Mouse (Mus musculus) small intestine, adult 2 months (tissue): ENCODE data around the gene Vmn2r114. TPM values are rescaled to one million over a fixed set of nuclear protein-coding genes. Genes with fewer than 3 reads are reported as not detected.
"Not testable (repeated sequence)": the region's sequence is repeated elsewhere in the genome, so short reads cannot be mapped to it uniquely, and the experiment has no call there.

ENCODE experiments used
- H3K27ac ChIP-seq: fragments of 200-500 bp; 2 replicates; pipeline ENCODE4 v1.5.1; 2012; ENCODE audit warnings: low read depth, low read length, control low read depth, inconsistent platforms; ENCODE audit not compliant: insufficient read depth
- H3K27me3 ChIP-seq: fragments of 200-500 bp; 2 replicates; pipeline ENCODE4 v1.6.1; 2012; ENCODE audit warnings: mild to moderate bottlenecking, moderate library complexity, low read length, inconsistent platforms; ENCODE audit not compliant: control insufficient read depth, insufficient read depth
- H3K36me3 ChIP-seq: fragments of 200-500 bp; 2 replicates; pipeline ENCODE4 v1.6.1; 2012; ENCODE audit warnings: mild to moderate bottlenecking, low read length, control low read depth, inconsistent platforms; ENCODE audit not compliant: control insufficient read depth, insufficient read depth
- H3K4me1 ChIP-seq: fragments of 200-500 bp; 2 replicates; pipeline ENCODE4 v1.6.1; 2012; ENCODE audit warnings: low read length, inconsistent platforms, mixed read lengths; ENCODE audit not compliant: control insufficient read depth, insufficient read depth, insufficient read length
- H3K4me3 ChIP-seq: fragments of 200-500 bp; 2 replicates; pipeline ENCODE4 v1.5.1; 2012; ENCODE audit warnings: low read depth, mild to moderate bottlenecking, control low read depth, inconsistent platforms, low read length, moderate library complexity
- CTCF ChIP-seq: fragments of 200-500 bp; IDR thresholded peaks from 2 replicates; pipeline ENCODE4 v1.5.1; 2012; ENCODE audit warnings: low read depth, mild to moderate bottlenecking, control low read depth, inconsistent platforms, low read length, moderate library complexity, mixed read lengths; ENCODE audit not compliant: insufficient replicate concordance, insufficient read length; ENCODE audit errors: extremely low read depth
- POLR2A ChIP-seq: fragments of 200-500 bp; IDR thresholded peaks from 2 replicates; pipeline ENCODE4 v1.6.1; 2012; ENCODE audit warnings: low read depth, mild to moderate bottlenecking, control low read depth, inconsistent platforms, low read length, moderate library complexity
- WGBS: fragments of 180-500 bp; shearing (Covaris S2); methylation state at CpG from one replicate; pipeline ENCODE4 v1.1.7; 2018; 5-methylcytosine and 5-hydroxymethylcytosine counted together
- polyA plus RNA-seq: library from polyadenylated mRNA; depleted of rRNA; stranded (reverse); fragments of >200 nt; gene quantifications from 2 replicates; pipeline ENCODE4 v1.2.3, GENCODE M21; 2012; rRNA removed

Vmn2r114 gene
- polyA plus RNA-seq, result not detected in 2 replicates

GRCm38 (mm10) chr17:23312437-23312836, at the start of gene Vmn2r114:
Vmn2r114 (minus strand) TSS chr17:23312537.
- H3K27ac ChIP-seq, H3K4me3 ChIP-seq, H3K27me3 ChIP-seq, H3K4me1 ChIP-seq, H3K36me3 ChIP-seq: not testable (repeated sequence)
- WGBS, result 66% methylated on average over 2 of the region's 2 CpGs

GRCm38 (mm10) chr17:23351644-23352043, 39.3 kb upstream of the Vmn2r114 start:
- TF ChIP-seq POLR2A (no peak), CTCF (no peak)
- WGBS, result 61% methylated on average over 1 of the region's 1 CpGs
- H3K4me3 ChIP-seq, result no peak overlapping the region
- H3K27me3 ChIP-seq, result no peaks in the 10 kb centered on the region
- H3K27ac ChIP-seq, result no peak overlapping the region
- H3K4me1 ChIP-seq, result no peaks in the 10 kb centered on the region
- H3K36me3 ChIP-seq, result no peaks in the 10 kb centered on the region

- not testable (repeated sequence) for H3K27ac ChIP-seq, H3K4me3 ChIP-seq, H3K27me3 ChIP-seq, H3K4me1 ChIP-seq, H3K36me3 ChIP-seq
- WGBS, result 45% methylated on average over 2 of the region's 2 CpGs
These were observed 31.1 kb upstream of the Vmn2r114 start, which contains the start of gene Vmn2r115 for GRCm38 (mm10) chr17:23343441-23343840. Vmn2r115 (plus strand) TSS chr17:23343741.

- Histone ChIP-seq H3K36me3 (no peaks in the 10 kb centered on the region), H3K27ac (no peak overlapping the region), H3K27me3 (no peaks in the 10 kb centered on the region), H3K4me3 (no peak overlapping the region), H3K4me1 (no peaks in the 10 kb centered on the region)
- 77% methylated on average over 6 of the region's 6 CpGs for WGBS
- no peak for TF ChIP-seq CTCF
- no peak for TF ChIP-seq POLR2A
These were observed 18.3 kb upstream of the Vmn2r114 start for GRCm38 (mm10) chr17:23330657-23331056.

Other genes with a start within 250 kb of the Vmn2r114 start
- gene Zfp40, start 119.3 kb downstream of the Vmn2r114 start, polyA plus RNA-seq, result 0.04 and 0.06 TPM in 2 replicates
- not detected in 2 replicates for gene Vmn2r115, start 31.2 kb upstream of the Vmn2r114 start, polyA plus RNA-seq
- gene Vmn2r116, start 72.1 kb upstream of the Vmn2r114 start, polyA plus RNA-seq, result not detected in 2 replicates
- gene Vmn2r117, start 167.2 kb upstream of the Vmn2r114 start, polyA plus RNA-seq, result not detected in 2 replicates